Mouse (Mus musculus): Measurements from ENCODE around the gene Trnau1ap. TPM values are rescaled to one million over a fixed set of nuclear protein-coding genes. Genes with fewer than 3 reads are reported as not detected.

The Trnau1ap gene
- polyA plus RNA-seq, 1 experiment from 2014 or later = 83.6 TPM

DNA sequence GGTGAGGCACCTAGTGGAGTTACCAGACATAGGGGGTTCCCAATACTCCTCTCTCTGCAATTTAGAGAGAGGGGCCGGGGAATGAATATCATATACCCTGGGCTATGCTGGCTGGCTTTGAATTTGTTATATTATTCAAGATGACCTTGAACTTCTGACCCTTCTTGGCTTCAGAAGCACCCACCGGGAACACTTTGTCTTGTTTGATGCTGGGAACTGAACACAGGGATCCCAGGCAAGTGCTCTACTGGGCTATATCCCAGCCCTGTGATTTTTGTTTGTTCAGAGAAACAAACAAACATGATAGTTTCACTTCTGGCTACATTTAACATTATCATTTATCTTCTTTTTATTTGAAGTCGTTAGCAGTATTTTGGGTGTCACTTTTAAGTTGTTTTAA is 26.1 kb upstream of the Trnau1ap start:
- WGBS = 90% methylated on average over 3 of the region's 3 CpGs
- no peak overlapping the region for H3K4me2 ChIP-seq (ENCODE audit: low read depth, severe bottlenecking)
- no peaks in the 10 kb centered on the region for H3K27me3 ChIP-seq (ENCODE audit: control insufficient read depth, insufficient read depth, low read length)
- H3K36me3 ChIP-seq (ENCODE audit: control insufficient read depth, insufficient read depth, low read length) = peaks cover 18% of the 10 kb centered on the region
- no peaks in the 10 kb centered on the region for H3K9me3 ChIP-seq (ENCODE audit: control insufficient read depth, low read length)
- no peak overlapping the region for H3K4me3 ChIP-seq (ENCODE audit: low read depth, low read length)
- DNase-seq (ENCODE audit: low spot score) (no peak), ATAC-seq (ENCODE audit: insufficient number of reproducible peaks, low FRiP score, low TSS enrichment, low read depth) (no peak)
- no peak overlapping the region for H3K9ac ChIP-seq (ENCODE audit: low read length)
- 0 out of 2 replicates have a peak, but pooled peaks cover 4% of the 10 kb centered on the region for H3K4me1 ChIP-seq (ENCODE audit: control insufficient read depth, insufficient read depth, low read length)
- no peak overlapping the region for H3K27ac ChIP-seq (replicated peaks; ENCODE audit: low read depth, low read length)

- no peak overlapping the region for H3K9ac ChIP-seq (ENCODE audit: low read length)
- H3K4me2 ChIP-seq (ENCODE audit: low read depth, severe bottlenecking) = no peak overlapping the region
- 0 out of 2 replicates have a peak, but pooled peaks cover 4% of the 10 kb centered on the region for H3K4me1 ChIP-seq (ENCODE audit: control insufficient read depth, insufficient read depth, low read length)
- H3K4me3 ChIP-seq (ENCODE audit: low read depth, low read length) = no peak overlapping the region
- WGBS = 92% methylated on average over 4 of the region's 4 CpGs
- DNase-seq (ENCODE audit: low spot score) (no peak), ATAC-seq (ENCODE audit: insufficient number of reproducible peaks, low FRiP score, low TSS enrichment, low read depth) (no peak)
- no peak overlapping the region for H3K27ac ChIP-seq (replicated peaks; ENCODE audit: low read depth, low read length)
- H3K36me3 ChIP-seq (ENCODE audit: control insufficient read depth, insufficient read depth, low read length) = peaks cover 16% of the 10 kb centered on the region
- no peaks in the 10 kb centered on the region for H3K27me3 ChIP-seq (ENCODE audit: control insufficient read depth, insufficient read depth, low read length)
- no peaks in the 10 kb centered on the region for H3K9me3 ChIP-seq (ENCODE audit: control insufficient read depth, low read length)
These were observed 25.2 kb upstream of the Trnau1ap start for GRCm38 (mm10) chr4:132354571-132354970.

- Histone ChIP-seq H3K27ac (replicated peaks; ENCODE audit: low read depth, low read length) (peak within 1 kb of the TSS; percentile 63), H3K4me2 (ENCODE audit: low read depth, severe bottlenecking) (peak within 1 kb of the TSS; percentile 82), H3K9ac (ENCODE audit: low read length) (peak within 1 kb of the TSS; percentile 84), H3K4me3 (ENCODE audit: low read depth, low read length) (peak within 1 kb of the TSS; percentile 57), H3K36me3 (ENCODE audit: control insufficient read depth, insufficient read depth, low read length) (peaks cover 14% of the 10 kb centered on the region; the same call in 1 of the 2 replicates), H3K27me3 (ENCODE audit: control insufficient read depth, insufficient read depth, low read length) (no peaks in the 10 kb centered on the region), H3K9me3 (ENCODE audit: control insufficient read depth, low read length) (no peaks in the 10 kb centered on the region), H3K4me1 (ENCODE audit: control insufficient read depth, insufficient read depth, low read length) (0 out of 2 replicates have a peak, but pooled peaks cover 4% of the 10 kb centered on the region)
- WGBS = under 1% methylated on average over 31 of the region's 31 CpGs
- DNase-seq (ENCODE audit: low spot score) = peak; percentile 94
- ATAC-seq (ENCODE audit: insufficient number of reproducible peaks, low FRiP score, low TSS enrichment, low read depth) = peak; percentile 88
These were observed 24.1 kb upstream of the Trnau1ap start, which contains the start of gene Rcc1 for GRCm38 (mm10) chr4:132353481-132353885. Gene Rcc1 (minus strand): TSS chr4:132353605.

GRCm38 (mm10) chr4:132352739-132353138 is 23.4 kb upstream of the Trnau1ap start:
- H3K9ac ChIP-seq (ENCODE audit: low read length) = peak overlapping the region; percentile 84
- peak overlapping the region; percentile 57 for H3K4me3 ChIP-seq (ENCODE audit: low read depth, low read length)
- peak overlapping the region; percentile 63 for H3K27ac ChIP-seq (replicated peaks; ENCODE audit: low read depth, low read length)
- no peaks in the 10 kb centered on the region for H3K27me3 ChIP-seq (ENCODE audit: control insufficient read depth, insufficient read depth, low read length)
- H3K36me3 ChIP-seq (ENCODE audit: control insufficient read depth, insufficient read depth, low read length) = peaks cover 9% of the 10 kb centered on the region; the same call in 1 of the 2 replicates
- 0 out of 2 replicates have a peak, but pooled peaks cover 4% of the 10 kb centered on the region for H3K4me1 ChIP-seq (ENCODE audit: control insufficient read depth, insufficient read depth, low read length)
- peak overlapping the region; percentile 82 for H3K4me2 ChIP-seq (ENCODE audit: low read depth, severe bottlenecking)
- ATAC-seq (ENCODE audit: insufficient number of reproducible peaks, low FRiP score, low TSS enrichment, low read depth) (no peak), DNase-seq (ENCODE audit: low spot score) (peak; percentile 37)
- no peaks in the 10 kb centered on the region for H3K9me3 ChIP-seq (ENCODE audit: control insufficient read depth, low read length)
- WGBS = 0% methylated on average over 14 of the region's 14 CpGs

DNA sequence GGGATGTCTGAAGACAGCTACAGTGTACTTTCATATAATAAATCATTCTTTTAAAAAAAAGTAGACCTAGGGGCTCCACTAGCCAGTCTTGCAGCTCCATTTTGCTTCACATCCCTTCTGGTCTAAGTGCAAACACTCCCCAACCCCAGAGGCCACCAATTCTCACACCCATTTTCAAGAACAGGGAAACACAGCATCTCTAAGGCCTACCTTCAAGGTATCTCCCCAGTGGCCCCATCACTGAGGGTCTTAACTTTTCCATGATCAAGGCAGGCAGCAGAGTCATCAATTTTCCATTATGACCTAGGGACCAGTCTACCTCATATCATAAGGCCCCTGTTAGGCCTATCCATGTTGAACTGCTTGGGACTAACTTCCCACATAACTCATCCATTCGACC is 22.1 kb upstream of the Trnau1ap start:
- Histone ChIP-seq H3K9ac (ENCODE audit: low read length) (no peak overlapping the region), H3K4me1 (ENCODE audit: control insufficient read depth, insufficient read depth, low read length) (0 out of 2 replicates have a peak, but pooled peaks cover 4% of the 10 kb centered on the region), H3K4me3 (ENCODE audit: low read depth, low read length) (0 out of 2 replicates have a peak overlapping the region, but pooled peaks have one; percentile 57), H3K27me3 (ENCODE audit: control insufficient read depth, insufficient read depth, low read length) (no peaks in the 10 kb centered on the region), H3K4me2 (ENCODE audit: low read depth, severe bottlenecking) (peak overlapping the region; percentile 82; the same call in 1 of the 2 replicates), H3K27ac (replicated peaks; ENCODE audit: low read depth, low read length) (no peak overlapping the region), H3K36me3 (ENCODE audit: control insufficient read depth, insufficient read depth, low read length) (peaks cover 5% of the 10 kb centered on the region; the same call in 1 of the 2 replicates), H3K9me3 (ENCODE audit: control insufficient read depth, low read length) (no peaks in the 10 kb centered on the region)
- ATAC-seq (ENCODE audit: insufficient number of reproducible peaks, low FRiP score, low TSS enrichment, low read depth) (no peak), DNase-seq (ENCODE audit: low spot score) (no peak)
- WGBS = 40% methylated on average over 1 of the region's 1 CpGs

DNA sequence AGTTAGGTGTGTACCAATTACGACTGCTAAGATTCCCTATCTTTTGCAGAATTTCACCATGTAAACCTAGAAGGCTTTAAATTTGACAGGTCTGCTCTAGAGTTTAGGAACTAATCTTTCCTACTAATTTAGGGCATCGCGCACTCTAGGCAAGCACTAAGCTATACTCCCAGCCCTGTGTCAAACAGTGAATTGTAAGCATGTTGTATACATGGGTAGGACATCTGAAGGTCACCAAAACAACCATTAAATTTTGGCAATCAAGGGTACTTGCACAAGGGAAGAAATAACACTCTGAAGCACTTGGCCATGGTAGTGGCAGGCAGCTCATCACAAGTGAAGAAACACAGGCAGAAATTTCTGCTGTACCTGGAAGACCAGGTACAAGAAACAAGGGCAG is 21.5 kb upstream of the Trnau1ap start:
- 64% methylated on average over 3 of the region's 3 CpGs for WGBS
- no peak overlapping the region for H3K9ac ChIP-seq (ENCODE audit: low read length)
- H3K36me3 ChIP-seq (ENCODE audit: control insufficient read depth, insufficient read depth, low read length) = peaks cover 5% of the 10 kb centered on the region; the same call in 1 of the 2 replicates

DNA sequence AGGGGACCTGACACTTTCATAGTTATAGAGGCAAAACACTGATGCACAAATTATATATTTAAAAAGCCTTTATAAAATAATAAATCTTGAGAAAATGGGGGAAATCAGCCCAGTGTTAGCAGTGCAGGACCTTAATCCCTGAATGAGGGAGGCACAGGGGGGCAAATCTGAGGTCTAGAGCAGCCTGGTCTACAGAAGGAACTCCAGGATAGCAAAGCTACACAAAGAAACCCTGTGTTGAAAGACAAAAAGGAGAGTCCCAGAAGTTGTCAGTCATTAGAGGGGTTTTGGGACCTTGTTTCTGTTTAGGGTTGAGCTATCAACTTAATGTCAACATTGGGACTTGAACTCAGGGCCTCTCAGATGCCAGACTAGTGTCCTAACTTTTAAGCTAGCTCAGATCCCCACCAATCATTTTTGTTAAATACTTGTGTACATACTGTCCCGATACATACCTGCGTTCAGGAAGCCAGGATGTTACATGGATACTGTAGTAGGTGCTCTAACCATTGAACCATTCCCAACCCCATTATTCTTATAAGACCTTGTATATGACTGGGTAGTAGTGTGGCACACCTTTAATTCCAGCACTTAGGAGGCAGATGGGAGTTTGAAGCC is 20.9 kb upstream of the Trnau1ap start:
- Histone ChIP-seq H3K9ac (ENCODE audit: low read length) (no peak overlapping the region), H3K9me3 (ENCODE audit: control insufficient read depth, low read length) (no peaks in the 10 kb centered on the region), H3K36me3 (ENCODE audit: control insufficient read depth, insufficient read depth, low read length) (peaks cover 5% of the 10 kb centered on the region; the same call in 1 of the 2 replicates), H3K27ac (replicated peaks; ENCODE audit: low read depth, low read length) (no peak overlapping the region), H3K4me3 (ENCODE audit: low read depth, low read length) (no peak overlapping the region), H3K27me3 (ENCODE audit: control insufficient read depth, insufficient read depth, low read length) (no peaks in the 10 kb centered on the region), H3K4me2 (ENCODE audit: low read depth, severe bottlenecking) (no peak overlapping the region), H3K4me1 (ENCODE audit: control insufficient read depth, insufficient read depth, low read length) (0 out of 2 replicates have a peak, but pooled peaks cover 4% of the 10 kb centered on the region)
- WGBS = 42% methylated on average over 2 of the region's 2 CpGs
- no peak for DNase-seq (ENCODE audit: low spot score)
- no peak for ATAC-seq (ENCODE audit: insufficient number of reproducible peaks, low FRiP score, low TSS enrichment, low read depth)

More for the DNA sequence above, 21.5 kb upstream of the Trnau1ap start:
- Histone ChIP-seq H3K4me3 (ENCODE audit: low read depth, low read length) (no peak overlapping the region), H3K27ac (replicated peaks; ENCODE audit: low read depth, low read length) (no peak overlapping the region), H3K9me3 (ENCODE audit: control insufficient read depth, low read length) (no peaks in the 10 kb centered on the region), H3K27me3 (ENCODE audit: control insufficient read depth, insufficient read depth, low read length) (no peaks in the 10 kb centered on the region), H3K4me1 (ENCODE audit: control insufficient read depth, insufficient read depth, low read length) (0 out of 2 replicates have a peak, but pooled peaks cover 4% of the 10 kb centered on the region), H3K4me2 (ENCODE audit: low read depth, severe bottlenecking) (no peak overlapping the region)
- no peak for DNase-seq (ENCODE audit: low spot score)
- no peak for ATAC-seq (ENCODE audit: insufficient number of reproducible peaks, low FRiP score, low TSS enrichment, low read depth)

DNA sequence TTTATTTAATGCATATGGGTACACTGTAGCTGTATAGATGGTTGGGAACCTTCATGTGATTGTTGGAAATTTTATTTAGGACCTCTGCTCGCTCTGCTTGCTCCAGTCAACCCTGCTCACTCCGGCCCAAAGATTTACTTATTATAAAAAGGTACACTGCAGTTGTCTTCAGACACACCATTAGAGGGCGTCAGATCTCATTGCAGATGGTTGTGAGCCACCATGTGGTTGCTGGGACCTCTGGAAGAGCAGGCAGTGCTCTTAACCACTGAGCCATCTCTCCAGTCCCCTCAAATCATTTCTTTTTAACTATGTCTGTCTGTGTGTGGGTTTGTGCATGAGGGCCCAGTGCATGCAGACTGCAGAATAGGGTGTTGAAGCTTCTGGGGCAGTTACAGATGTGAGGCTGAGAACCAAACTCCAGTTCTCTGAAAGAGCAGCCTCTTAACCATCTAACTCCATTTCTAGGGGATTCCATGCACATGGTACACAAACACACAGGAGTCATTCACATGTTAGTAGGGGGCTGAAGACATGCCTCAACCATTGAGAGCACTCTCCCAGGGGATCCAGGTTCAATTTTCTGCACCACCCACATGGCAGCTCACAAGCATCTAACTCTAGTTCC is 20.3 kb upstream of the Trnau1ap start:
- Histone ChIP-seq H3K4me3 (ENCODE audit: low read depth, low read length) (no peak overlapping the region), H3K27ac (replicated peaks; ENCODE audit: low read depth, low read length) (no peak overlapping the region), H3K4me2 (ENCODE audit: low read depth, severe bottlenecking) (no peak overlapping the region), H3K27me3 (ENCODE audit: control insufficient read depth, insufficient read depth, low read length) (no peaks in the 10 kb centered on the region), H3K9me3 (ENCODE audit: control insufficient read depth, low read length) (no peaks in the 10 kb centered on the region), H3K9ac (ENCODE audit: low read length) (no peak overlapping the region), H3K36me3 (ENCODE audit: control insufficient read depth, insufficient read depth, low read length) (peaks cover 5% of the 10 kb centered on the region; the same call in 1 of the 2 replicates), H3K4me1 (ENCODE audit: control insufficient read depth, insufficient read depth, low read length) (0 out of 2 replicates have a peak, but pooled peaks cover 6% of the 10 kb centered on the region)
- WGBS = 56% methylated on average over 3 of the region's 3 CpGs
- DNase-seq (ENCODE audit: low spot score) = no peak
- no peak for ATAC-seq (ENCODE audit: insufficient number of reproducible peaks, low FRiP score, low TSS enrichment, low read depth)
